Mouse (Mus musculus) hindbrain, postnatal 0 days (tissue): ENCODE measurements at regions not wholly inside any gene's neighbourhood (a gene's known extent, or its start where the extent isn't known, plus 50 kb on each side); places are given as distances from the start of the nearest gene placed in this dataset.

ENCODE experiments used
- ATAC-seq: fragments of 200-750 bp; cut with Nextera tagmentation; 2 replicates; pipeline ENCODE4 v1.8.0; 2017; ENCODE audit warnings: mild to moderate bottlenecking, moderate TSS enrichment, moderate library complexity
- DNase-seq: peaks from one replicate; pipeline ENCODE4 v3.0.0-alpha.2; 2015; ENCODE audit warnings: low spot score
- H3K27ac ChIP-seq: fragments of 300-500 bp; sonication (generic); 2 replicates; pipeline ENCODE4 v1.5.1; 2014; ENCODE audit warnings: mild to moderate bottlenecking
- H3K27me3 ChIP-seq: fragments of 300-500 bp; sonication (generic); 2 replicates; pipeline ENCODE4 v1.6.1; 2014; ENCODE audit warnings: low read length, mixed read lengths; ENCODE audit not compliant: insufficient read depth
- H3K36me3 ChIP-seq: fragments of 300-500 bp; sonication (generic); 2 replicates; pipeline ENCODE4 v1.6.1; 2014; ENCODE audit warnings: low read length, mixed read lengths; ENCODE audit not compliant: insufficient read depth
- H3K4me1 ChIP-seq: fragments of 300-500 bp; sonication (generic); 2 replicates; pipeline ENCODE4 v1.6.1; 2014; ENCODE audit warnings: antibody characterized with exemption, low read length, mixed read lengths; ENCODE audit not compliant: insufficient read depth
- H3K4me2 ChIP-seq: fragments of 300-500 bp; sonication (generic); 2 replicates; pipeline ENCODE4 v1.6.1; 2014; ENCODE audit warnings: low read depth, mild to moderate bottlenecking, low read length, moderate library complexity, mixed read lengths
- H3K4me3 ChIP-seq: fragments of 300-500 bp; sonication (generic); 2 replicates; pipeline ENCODE4 v1.5.1; 2014; ENCODE audit warnings: low read length
- H3K9ac ChIP-seq: fragments of 300-500 bp; sonication (generic); replicated peaks from 2 replicates; pipeline ENCODE4 v1.6.1; 2014; ENCODE audit warnings: mild to moderate bottlenecking, low read length, moderate library complexity, mixed read lengths
- H3K9me3 ChIP-seq: fragments of 300-500 bp; sonication (generic); 2 replicates; pipeline ENCODE4 v1.6.1; 2016; ENCODE audit warnings: low read length, mixed read lengths
- CTCF ChIP-seq: IDR thresholded peaks from 2 replicates; pipeline ENCODE4 v1.5.1; 2016; ENCODE audit warnings: antibody characterized with exemption, control low read depth, low read depth
- WGBS: fragments of 180-500 bp; shearing (Covaris S2); extraction: QIAGEN DNeasy Blood & Tissue Kit; methylation state at CpG from one replicate; pipeline ENCODE4 v1.1.7; 2014; 5-methylcytosine and 5-hydroxymethylcytosine counted together

GRCm38 (mm10) chr3:66403707-66404106, 107.1 kb upstream of the Veph1 start:
- Histone ChIP-seq H3K9ac (no peak overlapping the region), H3K4me3 (no peak overlapping the region), H3K4me2 (no peak overlapping the region), H3K36me3 (no peaks in the 10 kb centered on the region), H3K4me1 (no peaks in the 10 kb centered on the region; the same call in 1 of the 2 replicates), H3K27ac (no peak overlapping the region), H3K27me3 (no peaks in the 10 kb centered on the region), H3K9me3 (no peaks in the 10 kb centered on the region)
- DNase-seq (no peak), ATAC-seq (no peak)
- no peak for TF ChIP-seq CTCF
- WGBS, result 94% methylated on average over 2 of the region's 2 CpGs

DNA sequence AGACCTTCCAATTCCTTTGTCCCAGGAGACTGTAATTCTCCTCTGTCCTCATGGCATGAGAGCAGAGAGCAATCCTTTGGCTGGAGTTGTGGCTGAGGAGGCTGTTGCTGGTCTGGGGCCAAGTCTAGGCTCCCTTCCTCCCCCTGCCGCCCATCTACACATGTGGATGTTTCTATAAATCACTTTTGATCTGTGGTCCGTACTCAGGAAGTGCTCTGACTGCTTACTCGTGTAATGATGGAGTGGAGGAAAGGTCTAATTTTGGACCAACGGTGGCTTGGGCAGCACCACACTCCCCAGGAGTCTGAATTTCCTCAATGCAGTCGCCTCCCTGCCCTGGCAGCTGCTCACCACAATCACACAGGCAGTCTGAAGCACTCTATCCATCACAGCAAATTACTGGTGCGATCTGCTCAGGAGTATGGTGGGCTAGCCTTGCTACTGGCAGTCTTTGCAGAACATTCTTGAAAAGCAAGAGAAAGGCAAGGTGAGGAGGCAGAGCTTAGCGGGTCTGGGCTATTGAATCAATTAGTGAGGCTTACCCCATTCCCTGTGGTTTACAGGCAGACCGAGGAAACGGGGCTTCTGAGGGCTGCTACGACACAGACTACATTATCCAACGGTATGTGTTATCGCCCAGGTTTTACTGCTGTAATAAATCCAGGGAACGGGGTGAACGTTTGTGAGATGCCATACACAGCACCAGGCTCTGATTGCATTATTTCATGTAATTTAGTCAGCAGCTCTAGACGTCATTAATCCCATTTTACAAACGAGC, 104.3 kb upstream of the Veph1 start:
- DNase-seq (peak; percentile 12), ATAC-seq (no peak)
- WGBS, result 52% methylated on average over 16 of the region's 16 CpGs

DNA sequence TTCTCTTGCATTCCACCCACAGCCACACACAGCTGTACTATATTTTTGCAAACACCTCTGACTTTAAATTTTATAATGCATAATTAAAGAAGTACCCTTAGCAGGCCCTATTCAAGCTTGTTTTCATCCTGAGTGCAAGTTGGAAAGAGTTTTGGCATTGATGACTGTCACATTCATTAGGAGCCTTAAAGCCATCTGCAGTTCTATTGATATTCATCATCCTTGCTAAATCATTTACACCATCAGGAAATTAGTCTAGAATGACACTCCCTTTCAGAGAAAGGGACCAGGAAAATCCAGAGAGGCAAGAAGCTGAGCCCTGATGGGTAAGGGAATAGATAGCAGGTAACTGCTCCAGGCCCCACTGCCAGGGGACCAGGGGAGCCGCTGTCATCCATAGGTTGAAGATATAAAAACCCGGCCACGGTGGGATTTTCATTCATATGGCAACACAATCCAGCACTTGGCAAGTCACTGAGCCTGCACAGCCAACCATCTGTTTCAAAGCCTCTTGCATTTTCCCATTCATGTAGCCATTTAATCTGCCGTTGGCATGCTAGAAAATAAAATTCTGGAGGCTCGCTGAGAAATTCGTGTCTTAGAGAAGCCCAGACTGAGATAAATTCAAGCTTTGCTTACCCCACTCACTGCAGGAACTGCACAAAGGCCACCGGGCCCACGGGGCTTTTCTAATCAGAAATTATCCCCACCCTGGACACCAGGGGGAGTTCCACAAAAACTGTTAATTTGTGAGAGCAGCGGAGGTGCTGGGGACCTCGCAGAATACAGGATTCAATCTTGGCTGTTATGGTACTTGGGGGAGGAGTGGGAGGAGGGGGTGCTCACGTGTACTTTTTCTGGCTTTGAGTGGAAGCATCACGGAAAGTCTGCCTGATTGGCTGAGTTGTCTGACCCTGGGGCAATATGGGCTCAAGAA, 101.8 kb upstream of the Veph1 start:
- H3K27ac ChIP-seq, result 0 out of 2 replicates have a peak overlapping the region, but pooled peaks have one; percentile 34
- peak; percentile 63; the same call in 1 of the 2 replicates for ATAC-seq
- peak; percentile 46 for TF ChIP-seq CTCF

More for the DNA sequence above, 104.3 kb upstream of the Veph1 start:
- Histone ChIP-seq H3K4me1 (no peaks in the 10 kb centered on the region; the same call in 1 of the 2 replicates), H3K36me3 (no peaks in the 10 kb centered on the region), H3K27me3 (no peaks in the 10 kb centered on the region), H3K4me3 (no peak overlapping the region), H3K9me3 (no peaks in the 10 kb centered on the region), H3K4me2 (no peak overlapping the region), H3K9ac (no peak overlapping the region), H3K27ac (no peak overlapping the region)
- no peak for TF ChIP-seq CTCF

GRCm38 (mm10) chr3:66375088-66375910, 78.7 kb upstream of the Veph1 start:
- ATAC-seq (no peak), DNase-seq (no peak)
- Histone ChIP-seq H3K9me3 (no peaks in the 10 kb centered on the region), H3K4me3 (no peak overlapping the region), H3K27me3 (no peaks in the 10 kb centered on the region), H3K4me1 (no peaks in the 10 kb centered on the region), H3K27ac (no peak overlapping the region), H3K4me2 (no peak overlapping the region), H3K9ac (no peak overlapping the region), H3K36me3 (no peaks in the 10 kb centered on the region)
- WGBS, result 86% methylated on average over 14 of the region's 14 CpGs
- no peak for TF ChIP-seq CTCF

More for the DNA sequence above, 101.8 kb upstream of the Veph1 start:
- H3K4me2 ChIP-seq, result no peak overlapping the region
- no peaks in the 10 kb centered on the region for H3K36me3 ChIP-seq
- peak; percentile 68 for DNase-seq
- H3K9me3 ChIP-seq, result no peaks in the 10 kb centered on the region
- H3K9ac ChIP-seq, result no peak overlapping the region
- WGBS, result 38% methylated on average over 12 of the region's 12 CpGs
- H3K4me1 ChIP-seq, result no peaks in the 10 kb centered on the region; the same call in 1 of the 2 replicates
- no peaks in the 10 kb centered on the region for H3K27me3 ChIP-seq
- H3K4me3 ChIP-seq, result no peak overlapping the region

- H3K4me1 ChIP-seq, result no peaks in the 10 kb centered on the region
- H3K27me3 ChIP-seq, result no peaks in the 10 kb centered on the region
- 89% methylated on average over 4 of the region's 4 CpGs for WGBS
- H3K36me3 ChIP-seq, result no peaks in the 10 kb centered on the region
- no peaks in the 10 kb centered on the region for H3K9me3 ChIP-seq
- H3K4me2 ChIP-seq, result no peak overlapping the region
- no peak for TF ChIP-seq CTCF
- H3K4me3 ChIP-seq, result no peak overlapping the region
- no peak overlapping the region for H3K9ac ChIP-seq
- DNase-seq (no peak), ATAC-seq (no peak)
- no peak overlapping the region for H3K27ac ChIP-seq
These were observed 78.0 kb upstream of the Veph1 start for GRCm38 (mm10) chr3:66374603-66375002.
